Mouse (Mus musculus) stomach, postnatal 0 days (tissue): Measurements from ENCODE around the gene Ube4b.

Experiments
- CTCF ChIP-seq: IDR thresholded peaks from 2 replicates; pipeline ENCODE4 v1.5.1; 2016; ENCODE audit warnings: antibody characterized with exemption, low read depth, mild to moderate bottlenecking, moderate library complexity
- EP300 ChIP-seq: optimal IDR thresholded peaks from 2 replicates; pipeline ENCODE3; 2016; ENCODE audit warnings: antibody characterized with exemption

- TF ChIP-seq EP300: no peak
- no peak for TF ChIP-seq CTCF
These were observed 88.4 kb downstream of the Ube4b start for GRCm38 (mm10) chr4:149338137-149338536.
